Mouse (Mus musculus) ES-Bruce4 (cell line): ENCODE measurements around the gene Tmem8.

Experiments used
- CTCF ChIP-seq: IDR thresholded peaks from one replicate; pipeline ENCODE4 v1.8.1; 2011; ENCODE audit warnings: low read depth, low read length
- EP300 ChIP-seq: IDR thresholded peaks from 2 replicates; pipeline ENCODE4 v1.6.1; 2011; ENCODE audit warnings: low read depth, low read length; ENCODE audit not compliant: insufficient read depth
- POLR2A ChIP-seq: IDR thresholded peaks from one replicate; pipeline ENCODE4 v1.8.1; 2011; ENCODE audit warnings: low read length; ENCODE audit not compliant: insufficient read depth

DNA sequence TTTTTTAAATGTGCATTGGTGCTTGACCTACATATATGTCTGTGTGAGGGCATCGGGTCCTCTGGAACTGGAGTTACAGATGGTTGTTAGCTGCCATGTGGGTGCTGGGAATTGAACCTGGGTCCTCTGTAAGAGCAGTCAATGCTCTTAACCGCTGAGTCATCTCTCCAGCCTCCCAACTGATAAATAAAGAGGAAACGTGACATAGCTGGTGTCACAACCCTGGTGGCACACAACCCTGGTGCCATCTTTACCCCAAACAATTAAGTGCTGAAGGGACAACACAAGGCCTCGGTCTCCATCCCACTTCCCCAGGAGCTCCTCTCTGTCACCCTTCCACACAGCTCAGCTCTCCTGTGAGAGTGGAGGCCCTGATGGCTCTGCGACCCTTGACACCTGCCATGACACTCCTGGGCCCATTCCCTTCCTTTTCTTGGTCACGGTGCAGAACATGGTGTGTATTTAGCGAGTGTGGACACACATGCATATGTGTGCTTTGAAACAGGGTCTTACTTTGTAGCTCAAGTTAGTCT, 46.5 kb upstream of the Tmem8 start:
- TF ChIP-seq POLR2A, result no peak
- TF ChIP-seq CTCF, result no peak
- TF ChIP-seq EP300, result no peak
